Mouse (Mus musculus) left cerebral cortex, postnatal 4 days (tissue): ENCODE measurements around the gene Zfc3h1. TPM values are rescaled to one million over a fixed set of nuclear protein-coding genes. Genes with fewer than 3 reads are reported as not detected.
A peak's percentile ranks its signal among the peaks of the same experiment; 100 is the strongest.

ENCODE experiments used
- DNase-seq: peaks from one replicate; pipeline ENCODE4 v3.0.0-alpha.2; 2022
- intact Hi-C: fragments of 180-260 bp; cut with DNase I; formaldehyde crosslinking; loops from one replicate; pipeline ENCODE4 v1.15.1; 2025
- total RNA-seq, 2 experiments: library from RNA; stranded (reverse); gene quantifications; 2 replicates each; pipeline ENCODE4 v1.2.3; 2021

The Zfc3h1 gene
- total RNA-seq, 2 experiments from 2014 or later, result 43.4 to 46.7 TPM

DNA sequence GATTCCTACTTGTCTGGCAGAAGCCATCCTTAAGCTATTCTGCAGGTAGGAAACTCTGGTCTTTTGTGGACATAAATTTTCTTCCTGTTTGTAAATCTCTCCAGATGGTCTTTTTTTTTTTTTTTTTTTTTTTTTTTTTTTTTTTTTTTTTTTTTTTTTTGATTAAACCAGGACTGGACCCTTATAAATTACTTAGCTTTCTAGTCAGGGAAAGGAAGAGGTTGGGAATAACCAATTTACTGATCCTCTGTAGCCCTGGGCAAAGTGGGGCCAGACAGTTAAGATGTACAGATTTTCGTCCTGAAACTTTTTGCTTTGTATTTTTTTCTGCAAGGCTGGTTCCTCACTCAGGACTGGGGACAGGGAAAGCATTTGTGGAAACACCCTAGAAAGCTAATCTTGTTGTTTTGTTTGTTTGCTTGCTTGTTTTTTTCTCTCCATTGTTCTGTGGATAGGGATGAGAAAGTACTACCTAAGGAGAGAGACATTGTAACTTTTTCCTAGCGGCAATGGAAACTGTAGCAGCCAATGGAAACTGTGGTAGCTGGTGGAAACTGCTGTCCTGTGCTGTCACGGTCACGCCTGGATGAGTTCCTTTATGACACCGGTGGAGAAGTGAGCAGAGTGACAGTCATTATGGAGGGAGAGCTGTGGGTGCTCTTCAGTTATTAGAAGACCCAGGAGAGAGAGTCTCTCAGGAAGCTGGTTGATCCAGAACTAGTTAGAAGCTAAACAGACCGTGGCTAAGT, 88.6 kb downstream of the Zfc3h1 start:
- no peak for DNase-seq
- intact Hi-C loops, result no loop called here

DNA sequence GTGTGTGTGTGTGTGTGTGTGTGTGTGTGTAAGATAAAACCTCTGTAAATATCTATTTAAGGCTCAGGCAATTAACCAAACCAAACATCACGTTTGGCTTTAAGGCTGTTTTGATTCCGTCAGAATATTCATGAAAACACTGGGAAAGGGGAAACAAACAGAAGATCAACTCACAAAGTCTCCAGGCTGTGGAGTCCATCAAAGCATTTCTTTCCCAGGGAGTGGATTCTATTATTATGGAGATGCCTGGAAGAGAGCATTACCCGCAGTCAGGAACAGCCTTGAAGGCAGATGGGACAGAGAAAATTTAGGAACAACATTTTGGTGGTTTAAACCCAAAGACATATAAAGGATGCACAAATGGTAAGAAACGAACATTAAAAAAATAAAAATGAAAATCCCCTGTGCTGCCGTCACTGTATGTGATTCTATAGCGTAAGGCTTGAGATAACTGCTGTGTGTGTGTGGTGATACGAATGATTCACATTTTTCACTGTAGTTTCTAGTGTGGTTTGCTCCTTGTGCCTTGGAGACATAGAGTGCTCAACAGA, 90.3 kb downstream of the Zfc3h1 start:
- no peak for DNase-seq
- intact Hi-C loops, result no loop called here

GRCm38 (mm10) chr10:115476506-115476905, 91.7 kb downstream of the Zfc3h1 start:
- intact Hi-C loops, result no loop called here
- no peak for DNase-seq

DNA sequence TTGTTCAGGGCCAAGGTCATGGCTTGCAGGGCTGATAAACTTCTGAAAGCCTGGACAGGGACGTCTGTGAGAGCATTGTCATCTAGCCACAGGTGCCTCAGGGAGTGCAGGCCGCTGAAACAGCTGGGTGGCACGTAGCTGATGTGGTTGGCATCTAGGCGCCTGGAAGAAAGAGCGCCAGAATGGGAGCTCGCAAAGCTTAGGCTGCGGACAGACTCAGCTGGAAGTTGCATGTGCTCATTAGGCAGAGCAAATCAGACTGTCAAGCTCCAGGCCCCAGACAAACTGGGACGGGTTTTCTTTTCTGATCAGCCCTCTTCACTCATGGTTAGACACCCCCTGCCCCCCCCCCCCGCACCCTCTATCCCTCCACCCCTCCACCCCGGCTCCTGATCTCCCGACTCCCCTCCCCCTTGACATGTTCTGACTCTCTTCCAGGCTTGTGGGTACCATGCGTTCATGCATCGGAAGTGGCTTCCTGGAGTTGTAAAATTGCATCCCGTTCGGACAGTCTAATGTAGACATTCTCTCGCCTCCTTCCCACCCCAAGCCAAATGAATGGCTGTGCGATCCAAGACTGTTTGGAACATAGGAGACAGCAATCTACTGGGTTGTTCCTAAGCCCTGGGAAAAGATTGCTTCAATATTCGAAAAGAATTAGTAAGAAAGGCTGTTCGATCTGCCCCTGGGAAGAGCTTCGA, 93.8 kb downstream of the Zfc3h1 start:
- intact Hi-C loops, result no loop called here

More for the DNA sequence above, 93.8 kb downstream of the Zfc3h1 start:
- peak; percentile 32 for DNase-seq

Other genes with a start within 250 kb of the Zfc3h1 start
- gene Tph2, start 199.9 kb upstream of the Zfc3h1 start, total RNA-seq, result under 1 TPM; 0.48 to 0.70 TPM
- gene Tbc1d15, start 133.5 kb upstream of the Zfc3h1 start, total RNA-seq, result 10 to 100 TPM; 37.0 to 38.4 TPM
- gene Rab21, start 69.4 kb upstream of the Zfc3h1 start, total RNA-seq, result 10 to 100 TPM; 42.0 to 43.0 TPM
- gene Tmem19, start 22.5 kb upstream of the Zfc3h1 start, total RNA-seq, result 10 to 100 TPM; 40.6 to 45.3 TPM
- gene Thap2, start 516 bp upstream of the Zfc3h1 start, total RNA-seq, result 10 to 100 TPM; 13.0 to 18.3 TPM
- gene A930009A15Rik, start 185.0 kb downstream of the Zfc3h1 start, total RNA-seq, result under 1 TPM in 1 of 2 experiments, not detected in 1; 0.66 TPM
- 1 to 10 TPM; 1.1 to 1.4 TPM for gene Lgr5, start 202.8 kb downstream of the Zfc3h1 start, total RNA-seq